28 mouse cellular contexts compared by ENCODE assay signal in the genomic region with DNA sequence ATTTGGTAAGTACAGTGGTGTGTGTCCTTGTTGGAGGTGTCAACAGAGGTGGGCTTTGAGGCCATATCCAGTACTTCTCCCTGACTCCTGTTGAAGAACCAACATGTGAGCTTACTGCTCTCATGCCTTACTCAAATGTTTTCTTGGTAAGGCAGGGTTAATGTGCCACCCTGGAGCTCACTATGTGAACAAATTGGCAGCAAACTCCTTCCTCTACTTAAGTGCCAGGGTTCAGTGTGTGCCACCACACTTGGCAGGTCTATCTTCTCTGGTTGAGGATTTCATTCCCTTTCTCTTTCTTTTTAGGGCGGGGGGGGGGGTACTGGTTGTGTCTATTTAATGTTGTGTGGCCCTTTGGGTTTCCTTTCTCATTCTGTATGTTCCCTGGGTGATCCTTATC.
A peak's percentile ranks its signal among the peaks of the same experiment; 100 is the strongest.
DNase-seq lines count a peak whose midpoint lies in the region; ATAC-seq and TF ChIP-seq lines count a peak whose summit lies in the region.
"Had no signal": no experiment of that assay in that cellular context is flagged by ENCODE, and none has a peak within 500 bp of the region (broad histone marks: within the 10 kb centered on the region; RNA-seq: fewer than 3 reads in every experiment).

No protein-coding gene starts in this region.

- no peak for ATAC-seq in forebrain, embryonic 14.5 days
- ATAC-seq in forebrain, embryonic 12.5 days (ENCODE audit: low FRiP score), result no peak
- ATAC-seq: Patski had no signal

- no peak for TF ChIP-seq CTCF in gastrocnemius, adult 2 months (IDR thresholded peaks at IDR 0.05)
- TF ChIP-seq CTCF in kidney, adult 2 months (conservative IDR thresholded peaks at IDR 0.05; ENCODE audit: insufficient read depth, insufficient read length, low read depth, low read length), result no peak

- no peak overlapping the region for H3K27ac ChIP-seq in forebrain, embryonic 14.5 days (ENCODE audit: low read depth, low read length)
- H3K27ac ChIP-seq in forebrain, embryonic 12.5 days, result no peak overlapping the region
- H3K27ac ChIP-seq in gastrocnemius, adult 2 months, result no peak overlapping the region
- H3K27ac ChIP-seq in kidney, adult 2 months (ENCODE audit: insufficient read depth, low read depth, low read length), result no peak overlapping the region
- H3K27ac ChIP-seq: embryonic facial prominence, embryonic 10.5 days; embryonic facial prominence, embryonic 13.5 days; heart, embryonic 13.5 days; hindbrain, embryonic 12.5 days; hindbrain, embryonic 15.5 days; kidney, embryonic 15.5 days had no signal

- no peak for TF ChIP-seq POLR2A in kidney, adult 2 months (IDR thresholded peaks at IDR 0.05; ENCODE audit: low read depth, low read length)

- 8% methylated on average over 1 of the region's 1 CpGs for WGBS in forebrain, embryonic 14.5 days
- WGBS in forebrain, embryonic 12.5 days, result 20% methylated on average over 1 of the region's 1 CpGs
- 7% methylated on average over 1 of the region's 1 CpGs for WGBS in kidney, adult 2 months

- H3K36me3 ChIP-seq in forebrain, embryonic 14.5 days (ENCODE audit: control insufficient read depth, insufficient read depth, low read length), result peaks cover 81% of the 10 kb centered on the region
- peaks cover 72% of the 10 kb centered on the region for H3K36me3 ChIP-seq in forebrain, embryonic 12.5 days (replicated peaks)
- peaks cover 2% of the 10 kb centered on the region; the same call in 1 of the 2 replicates for H3K36me3 ChIP-seq in kidney, adult 2 months (ENCODE audit: control insufficient read depth, insufficient read depth, low read length)

- intact Hi-C loops in gastrocnemius, adult 2 months (cut with DNase I), result no loop called here
- intact Hi-C loops in left cerebral cortex, postnatal 25 days (cut with DNase I), result no loop called here

- peak; percentile 10 for DNase-seq in forebrain, embryonic 14.5 days (ENCODE audit: low spot score)
- DNase-seq in gastrocnemius, adult 2 months, result peak; percentile 36
- no peak for DNase-seq in gastrocnemius, postnatal 10 days
- peak; percentile 19 for DNase-seq in kidney, adult 2 months
- DNase-seq in kidney, adult 18-20 months, result no peak
- peak; percentile 55 for DNase-seq in skeletal muscle tissue, adult 2 months (ENCODE audit: low read depth, low spot score)
- DNase-seq in left cerebral cortex, postnatal 25 days (ENCODE audit: low spot score in 2 of 2), result no peak
- DNase-seq: adrenal gland, adult 2 months; adrenal gland, postnatal 14 days; B cell, adult 2 months; cerebellum, adult 11-12 months; cerebellum, adult 8-10 months; cerebellum, postnatal 10 days; cerebellum, postnatal 36 days; embryo, embryonic 11 days; gastrocnemius, postnatal 36 days; kidney, adult 11 months had no signal

- H3K9ac ChIP-seq in forebrain, embryonic 14.5 days (ENCODE audit: low read length), result no peak overlapping the region
- no peak overlapping the region for H3K9ac ChIP-seq in forebrain, embryonic 12.5 days
- H3K9ac ChIP-seq: embryonic facial prominence, embryonic 13.5 days; heart, embryonic 13.5 days; hindbrain, embryonic 12.5 days; hindbrain, embryonic 15.5 days; kidney, embryonic 15.5 days had no signal

- no peaks in the 10 kb centered on the region for H3K9me3 ChIP-seq in forebrain, embryonic 14.5 days (replicated peaks; ENCODE audit: control insufficient read depth, low read length)
- H3K9me3 ChIP-seq in forebrain, embryonic 12.5 days, result no peaks in the 10 kb centered on the region
- H3K9me3 ChIP-seq: embryonic facial prominence, embryonic 10.5 days; embryonic facial prominence, embryonic 13.5 days; G1E; heart, embryonic 13.5 days; hindbrain, embryonic 12.5 days; hindbrain, embryonic 15.5 days; kidney, embryonic 15.5 days had no signal

- H3K27me3 ChIP-seq in forebrain, embryonic 14.5 days (replicated peaks; ENCODE audit: control insufficient read depth, insufficient read depth, low read length), result no peaks in the 10 kb centered on the region
- H3K27me3 ChIP-seq in forebrain, embryonic 12.5 days, result no peaks in the 10 kb centered on the region
- H3K27me3 ChIP-seq in kidney, adult 2 months (replicated peaks; ENCODE audit: control insufficient read depth, insufficient read depth, low read length), result no peaks in the 10 kb centered on the region
- H3K27me3 ChIP-seq: CH12.LX; embryonic facial prominence, embryonic 13.5 days; heart, embryonic 13.5 days; hindbrain, embryonic 12.5 days; hindbrain, embryonic 15.5 days; kidney, embryonic 15.5 days; Patski had no signal

- H3K4me1 ChIP-seq in forebrain, embryonic 14.5 days (ENCODE audit: control insufficient read depth, insufficient read depth, low read length), result no peaks in the 10 kb centered on the region
- H3K4me1 ChIP-seq in forebrain, embryonic 12.5 days, result no peaks in the 10 kb centered on the region
- H3K4me1 ChIP-seq in kidney, adult 2 months (ENCODE audit: control insufficient read depth, insufficient read depth, low read length), result no peaks in the 10 kb centered on the region
- H3K4me1 ChIP-seq: embryonic facial prominence, embryonic 10.5 days; embryonic facial prominence, embryonic 13.5 days; hindbrain, embryonic 12.5 days; hindbrain, embryonic 15.5 days; kidney, embryonic 15.5 days had no signal

- no peak overlapping the region for H3K4me3 ChIP-seq in forebrain, embryonic 14.5 days (ENCODE audit: low read depth, low read length)
- H3K4me3 ChIP-seq in forebrain, embryonic 12.5 days (replicated peaks), result no peak overlapping the region
- no peak overlapping the region for H3K4me3 ChIP-seq in gastrocnemius, adult 2 months
- H3K4me3 ChIP-seq in kidney, adult 2 months (ENCODE audit: insufficient read depth, low read depth, low read length), result no peak overlapping the region
- H3K4me3 ChIP-seq: embryonic facial prominence, embryonic 10.5 days; embryonic facial prominence, embryonic 13.5 days; erythroblast, embryonic 14.5 days; heart, embryonic 13.5 days; hindbrain, embryonic 12.5 days; hindbrain, embryonic 15.5 days; kidney, embryonic 15.5 days had no signal

- no peak overlapping the region for H3K4me2 ChIP-seq in forebrain, embryonic 14.5 days (ENCODE audit: low read length)
- no peak overlapping the region for H3K4me2 ChIP-seq in forebrain, embryonic 12.5 days
- H3K4me2 ChIP-seq: embryonic facial prominence, embryonic 13.5 days; heart, embryonic 13.5 days; hindbrain, embryonic 12.5 days; hindbrain, embryonic 15.5 days; kidney, embryonic 15.5 days had no signal

Comparison
In these comparisons a context has a peak if more than half of its experiments do, and no peak if none do; other contexts are left out.
1. DNase-seq: peak in forebrain, embryonic 14.5 days (single experiment), gastrocnemius, adult 2 months (single experiment), kidney, adult 2 months (single experiment) and skeletal muscle tissue, adult 2 months (single experiment); none in gastrocnemius, postnatal 10 days (single experiment), kidney, adult 18-20 months (single experiment) and left cerebral cortex, postnatal 25 days (0 of 2).